Mouse (Mus musculus): ENCODE results near the gene Sar1b. TPM values are rescaled to one million over a fixed set of nuclear protein-coding genes. Genes with fewer than 3 reads are reported as not detected.
"Not testable (repeated sequence)": the region's sequence is repeated elsewhere in the genome, so short reads cannot be mapped to it uniquely, and the experiment has no call there.

Gene Sar1b
- polyA plus RNA-seq, 1 experiment from 2014 or later = 90.5 TPM

DNA sequence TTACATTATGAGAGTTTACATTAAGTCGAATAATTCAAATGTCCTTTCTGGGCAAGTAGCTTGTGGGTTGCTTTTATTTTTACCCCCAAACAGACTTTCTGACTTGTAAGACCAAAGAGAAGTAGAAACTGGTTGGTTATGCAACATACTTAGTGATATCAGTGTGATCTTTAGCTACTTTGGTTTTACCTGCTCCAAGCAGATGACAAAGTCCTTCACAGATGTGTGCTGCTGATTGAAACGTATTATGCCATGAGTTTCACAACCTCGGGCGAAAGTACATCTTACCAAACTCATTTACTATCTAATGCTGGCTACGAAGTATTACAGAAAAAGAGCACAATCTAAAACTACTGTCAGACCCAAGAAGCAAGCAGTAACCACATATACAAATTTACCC is 5.9 kb upstream of the Sar1b start:
- 92% methylated on average over 5 of the region's 5 CpGs for WGBS
- no peak for ATAC-seq (ENCODE audit: low FRiP score, low read depth)
- Histone ChIP-seq H3K4me3 (no peak overlapping the region), H3K9me3 (no peaks in the 10 kb centered on the region), H3K9ac (no peak overlapping the region), H3K4me1 (peaks cover 21% of the 10 kb centered on the region), H3K27ac (no peak overlapping the region), H3K4me2 (replicated peaks) (no peak overlapping the region), H3K27me3 (0 out of 2 replicates have a peak, but pooled peaks cover 4% of the 10 kb centered on the region), H3K36me3 (peaks cover 3% of the 10 kb centered on the region; the same call in 1 of the 2 replicates)

- 88% methylated on average over 5 of the region's 5 CpGs for WGBS
- H3K9ac ChIP-seq; H3K9me3 ChIP-seq; H3K27ac ChIP-seq; H3K4me2 ChIP-seq (replicated peaks); ATAC-seq (ENCODE audit: low FRiP score, low read depth); H3K27me3 ChIP-seq; H3K4me3 ChIP-seq; H3K36me3 ChIP-seq: not testable (repeated sequence)
- peaks cover 25% of the 10 kb centered on the region for H3K4me1 ChIP-seq
Observed at GRCm38 (mm10) chr11:51758207-51758606, 5.3 kb upstream of the Sar1b start.

GRCm38 (mm10) chr11:51759251-51759650 is 4.2 kb upstream of the Sar1b start:
- H3K36me3 ChIP-seq = no peaks in the 10 kb centered on the region
- no peak overlapping the region for H3K27ac ChIP-seq
- 86% methylated on average over 2 of the region's 2 CpGs for WGBS
- H3K4me3 ChIP-seq = no peak overlapping the region
- peaks cover 19% of the 10 kb centered on the region for H3K4me1 ChIP-seq
- no peak overlapping the region for H3K9ac ChIP-seq
- no peak for ATAC-seq (ENCODE audit: low FRiP score, low read depth)
- no peaks in the 10 kb centered on the region for H3K9me3 ChIP-seq
- H3K4me2 ChIP-seq (replicated peaks) = no peak overlapping the region
- H3K27me3 ChIP-seq = 0 out of 2 replicates have a peak, but pooled peaks cover 4% of the 10 kb centered on the region

DNA sequence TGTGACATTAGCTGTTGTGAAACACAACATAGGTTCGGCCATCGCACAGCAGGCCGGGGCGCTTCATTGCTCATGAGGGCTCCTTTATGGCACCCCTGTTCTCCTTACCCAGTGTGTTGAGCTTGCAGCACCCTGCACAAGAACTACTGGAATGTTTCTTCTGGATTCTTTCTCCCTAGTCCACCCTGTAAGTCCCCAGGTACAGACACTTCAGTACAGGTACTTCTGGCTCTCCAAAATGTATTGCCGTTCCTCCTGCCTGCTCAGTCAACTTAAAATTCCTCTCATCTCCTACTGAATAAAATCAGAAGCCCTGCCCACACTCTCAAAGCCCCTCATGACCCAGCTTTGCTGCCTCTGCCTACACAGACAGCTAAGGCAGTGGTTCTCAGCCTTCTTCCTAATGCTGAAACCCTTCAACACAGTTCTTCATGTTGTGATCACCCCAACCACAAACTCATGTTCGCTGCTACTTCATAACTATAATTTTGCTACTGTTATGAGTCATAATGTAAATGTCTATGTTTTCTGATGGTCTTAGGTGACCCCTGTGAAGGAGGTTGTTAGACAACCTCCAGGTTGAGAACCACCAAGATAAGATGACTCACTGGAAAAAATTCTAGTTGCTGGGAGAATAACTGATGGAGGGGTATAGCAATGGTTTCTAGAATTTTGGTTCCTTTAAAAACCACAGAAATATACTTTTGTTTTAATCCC is 3.4 kb upstream of the Sar1b start:
- ATAC-seq (ENCODE audit: low FRiP score, low read depth) = no peak
- H3K27ac ChIP-seq = no peak overlapping the region

GRCm38 (mm10) chr11:51761241-51761640 is 2.2 kb upstream of the Sar1b start:
- Histone ChIP-seq H3K4me3 (no peak overlapping the region), H3K9ac (no peak overlapping the region), H3K9me3 (no peaks in the 10 kb centered on the region), H3K4me1 (peaks cover 16% of the 10 kb centered on the region), H3K27ac (no peak overlapping the region), H3K4me2 (replicated peaks) (no peak overlapping the region), H3K27me3 (0 out of 2 replicates have a peak, but pooled peaks cover 4% of the 10 kb centered on the region), H3K36me3 (no peaks in the 10 kb centered on the region)
- 79% methylated on average over 5 of the region's 5 CpGs for WGBS
- no peak for ATAC-seq (ENCODE audit: low FRiP score, low read depth)

More for the DNA sequence above, 3.4 kb upstream of the Sar1b start:
- Histone ChIP-seq H3K9me3 (no peaks in the 10 kb centered on the region), H3K4me2 (replicated peaks) (no peak overlapping the region), H3K9ac (no peak overlapping the region), H3K4me1 (peaks cover 19% of the 10 kb centered on the region), H3K36me3 (no peaks in the 10 kb centered on the region), H3K27me3 (0 out of 2 replicates have a peak, but pooled peaks cover 4% of the 10 kb centered on the region), H3K4me3 (no peak overlapping the region)
- 80% methylated on average over 6 of the region's 6 CpGs for WGBS

DNA sequence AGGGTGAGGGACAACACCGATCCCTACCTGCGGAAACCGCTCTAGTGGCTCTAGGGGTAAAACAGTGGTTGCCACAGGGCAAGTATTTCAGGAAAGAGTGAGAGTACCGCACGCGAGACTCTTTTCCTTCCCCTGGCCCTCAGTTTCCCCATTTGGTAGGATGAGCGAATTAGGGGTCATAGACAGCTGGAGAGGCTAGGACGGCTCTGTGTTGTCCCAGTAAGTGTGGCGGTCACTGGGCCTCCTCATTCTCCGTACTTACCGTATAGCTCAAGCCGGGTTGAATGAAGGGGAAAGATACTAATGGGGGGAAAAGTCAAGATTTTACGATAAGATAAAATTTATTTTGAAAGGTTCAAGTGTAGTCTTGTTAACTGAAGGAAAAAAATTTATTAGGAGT is 468 bp downstream of the Sar1b start:
- Histone ChIP-seq H3K27ac (no peak overlapping the region), H3K9ac (peak overlapping the region; percentile 82), H3K4me1 (peaks cover 19% of the 10 kb centered on the region), H3K4me3 (peak overlapping the region; percentile 96), H3K36me3 (no peaks in the 10 kb centered on the region), H3K9me3 (no peaks in the 10 kb centered on the region), H3K4me2 (replicated peaks) (peak overlapping the region; percentile 86), H3K27me3 (0 out of 2 replicates have a peak, but pooled peaks cover 4% of the 10 kb centered on the region)
- peak; percentile 19; the same call in 1 of the 2 replicates for ATAC-seq (ENCODE audit: low FRiP score, low read depth)
- WGBS = 6% methylated on average over 13 of the region's 13 CpGs

- peak overlapping the region; percentile 96 for H3K4me3 ChIP-seq
- peak overlapping the region; percentile 86 for H3K4me2 ChIP-seq (replicated peaks)
- ATAC-seq (ENCODE audit: low FRiP score, low read depth) = no peak
- H3K4me1 ChIP-seq = peaks cover 19% of the 10 kb centered on the region
- H3K27me3 ChIP-seq = 0 out of 2 replicates have a peak, but pooled peaks cover 4% of the 10 kb centered on the region
- 84% methylated on average over 4 of the region's 4 CpGs for WGBS
- H3K27ac ChIP-seq = no peak overlapping the region
- H3K9ac ChIP-seq = no peak overlapping the region
- H3K9me3 ChIP-seq = no peaks in the 10 kb centered on the region
- H3K36me3 ChIP-seq = no peaks in the 10 kb centered on the region
Observed at GRCm38 (mm10) chr11:51764816-51765215, 1.3 kb downstream of the Sar1b start.

GRCm38 (mm10) chr11:51767579-51768220 is 4.2 kb downstream of the Sar1b start:
- H3K27me3 ChIP-seq = no peaks in the 10 kb centered on the region
- peaks cover 1% of the 10 kb centered on the region; the same call in 1 of the 2 replicates for H3K36me3 ChIP-seq
- no peak overlapping the region for H3K4me3 ChIP-seq
- H3K4me1 ChIP-seq = peaks cover 19% of the 10 kb centered on the region
- 70% methylated on average over 8 of the region's 8 CpGs for WGBS
- H3K4me2 ChIP-seq (replicated peaks) = no peak overlapping the region
- no peak overlapping the region for H3K27ac ChIP-seq
- no peaks in the 10 kb centered on the region for H3K9me3 ChIP-seq
- ATAC-seq (ENCODE audit: low FRiP score, low read depth) = no peak
- no peak overlapping the region for H3K9ac ChIP-seq

DNA sequence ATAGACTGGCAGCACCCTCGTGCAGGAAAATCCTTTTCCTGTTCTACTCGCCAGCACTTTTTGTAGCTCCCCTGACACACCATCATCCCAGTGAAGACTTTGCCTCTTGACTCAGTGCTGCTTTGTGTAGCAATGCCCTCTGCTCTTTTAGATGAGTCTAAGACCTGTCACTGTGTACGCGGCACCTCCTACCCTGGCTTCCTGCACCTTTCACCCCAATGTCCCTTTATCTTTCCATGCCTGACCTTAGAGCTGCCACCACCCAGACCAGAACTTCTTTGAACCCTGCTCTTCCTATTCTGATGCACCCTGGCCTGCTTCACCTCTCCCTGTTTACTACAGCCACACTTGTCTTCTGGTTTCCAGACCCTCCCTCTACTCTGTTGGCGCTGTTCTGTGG is 4.8 kb downstream of the Sar1b start:
- Histone ChIP-seq H3K27me3 (no peaks in the 10 kb centered on the region), H3K9ac (no peak overlapping the region), H3K9me3 (no peaks in the 10 kb centered on the region), H3K36me3 (peaks cover 3% of the 10 kb centered on the region; the same call in 1 of the 2 replicates), H3K4me2 (replicated peaks) (no peak overlapping the region), H3K4me3 (no peak overlapping the region), H3K4me1 (peaks cover 14% of the 10 kb centered on the region), H3K27ac (no peak overlapping the region)
- 71% methylated on average over 5 of the region's 5 CpGs for WGBS
- no peak for ATAC-seq (ENCODE audit: low FRiP score, low read depth)

GRCm38 (mm10) chr11:51775507-51775906 is 12.0 kb downstream of the Sar1b start:
- no peak for ATAC-seq (ENCODE audit: low FRiP score, low read depth)
- no peaks in the 10 kb centered on the region for H3K9me3 ChIP-seq
- H3K27me3 ChIP-seq = no peaks in the 10 kb centered on the region
- no peak overlapping the region for H3K4me3 ChIP-seq
- no peak overlapping the region for H3K4me2 ChIP-seq (replicated peaks)
- no peaks in the 10 kb centered on the region for H3K4me1 ChIP-seq
- peaks cover 19% of the 10 kb centered on the region for H3K36me3 ChIP-seq
- WGBS = 85% methylated on average over 3 of the region's 3 CpGs
- no peak overlapping the region for H3K27ac ChIP-seq
- H3K9ac ChIP-seq = no peak overlapping the region

DNA sequence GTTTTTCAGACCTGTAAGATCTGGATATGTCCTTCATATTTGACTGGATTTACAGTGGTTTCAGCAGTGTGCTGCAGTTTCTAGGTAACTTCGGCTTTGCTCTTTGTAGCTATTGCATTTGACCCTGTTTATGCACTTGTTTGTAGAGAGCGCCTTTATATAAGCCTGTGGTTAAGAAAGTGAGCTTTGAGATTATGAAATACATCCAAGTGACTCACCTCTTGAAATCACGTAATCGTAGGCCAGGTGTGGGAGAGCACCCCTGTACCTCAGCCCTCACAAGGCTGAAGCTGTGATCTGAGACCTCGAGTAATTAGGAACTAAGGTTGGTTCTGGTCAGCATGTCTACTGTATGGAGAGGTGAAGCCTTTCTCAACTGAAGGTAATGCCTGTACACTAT is 14.0 kb downstream of the Sar1b start:
- Histone ChIP-seq H3K9me3 (no peaks in the 10 kb centered on the region), H3K27me3 (no peaks in the 10 kb centered on the region), H3K9ac (no peak overlapping the region), H3K4me2 (replicated peaks) (no peak overlapping the region), H3K27ac (no peak overlapping the region), H3K4me1 (no peaks in the 10 kb centered on the region), H3K36me3 (peaks cover 38% of the 10 kb centered on the region), H3K4me3 (no peak overlapping the region)
- no peak for ATAC-seq (ENCODE audit: low FRiP score, low read depth)
- WGBS = 94% methylated on average over 5 of the region's 5 CpGs

GRCm38 (mm10) chr11:51780773-51781267 is 17.3 kb downstream of the Sar1b start:
- H3K4me1 ChIP-seq = no peaks in the 10 kb centered on the region
- ATAC-seq (ENCODE audit: low FRiP score, low read depth) = no peak
- peaks cover 54% of the 10 kb centered on the region for H3K36me3 ChIP-seq
- no peak overlapping the region for H3K4me3 ChIP-seq
- no peak overlapping the region for H3K27ac ChIP-seq
- WGBS = 80% methylated on average over 9 of the region's 9 CpGs
- H3K27me3 ChIP-seq = no peaks in the 10 kb centered on the region
- no peaks in the 10 kb centered on the region for H3K9me3 ChIP-seq
- no peak overlapping the region for H3K9ac ChIP-seq
- no peak overlapping the region for H3K4me2 ChIP-seq (replicated peaks)
